Mouse (Mus musculus) stomach, embryonic 14.5 days (tissue): ENCODE measurements around the gene Mast4. TPM values are rescaled to one million over a fixed set of nuclear protein-coding genes. Genes with fewer than 3 reads are reported as not detected.

Source experiments
- ATAC-seq: fragments of 200-750 bp; cut with Nextera tagmentation; 2 replicates; pipeline ENCODE4 v1.8.0; 2017; ENCODE audit warnings: low read depth, moderate TSS enrichment; ENCODE audit not compliant: insufficient number of reproducible peaks, insufficient read depth, low FRiP score
- H3K27ac ChIP-seq: fragments of 300-500 bp; sonication (generic); 2 replicates; pipeline ENCODE4 v1.5.1; 2014; ENCODE audit warnings: mild to moderate bottlenecking, low read length, moderate library complexity, mixed read lengths
- H3K27me3 ChIP-seq: fragments of 300-500 bp; sonication (generic); 2 replicates; pipeline ENCODE4 v1.6.1; 2014; ENCODE audit warnings: low read length, control low read depth, mixed read lengths; ENCODE audit not compliant: control insufficient read depth, insufficient read depth
- H3K36me3 ChIP-seq: fragments of 300-500 bp; sonication (generic); 2 replicates; pipeline ENCODE4 v1.6.1; 2014; ENCODE audit warnings: mild to moderate bottlenecking, control low read depth, low read length, moderate library complexity, mixed read lengths; ENCODE audit not compliant: control insufficient read depth, insufficient read depth
- H3K4me1 ChIP-seq: fragments of 300-500 bp; sonication (generic); 2 replicates; pipeline ENCODE4 v1.6.1; 2014; ENCODE audit warnings: low read length, control low read depth, mixed read lengths; ENCODE audit not compliant: control insufficient read depth, insufficient read depth
- H3K4me2 ChIP-seq: fragments of 300-500 bp; sonication (generic); replicated peaks from 2 replicates; pipeline ENCODE4 v1.6.1; 2014; ENCODE audit warnings: low read depth, low read length, control low read depth
- H3K4me3 ChIP-seq: fragments of 300-500 bp; sonication (generic); 2 replicates; pipeline ENCODE4 v1.5.1; 2014; ENCODE audit warnings: low read depth, low read length, control low read depth
- H3K9ac ChIP-seq: fragments of 300-500 bp; sonication (generic); replicated peaks from 2 replicates; pipeline ENCODE4 v1.6.1; 2014; ENCODE audit warnings: low read depth, mild to moderate bottlenecking, control low read depth, low read length, moderate library complexity, mixed read lengths
- H3K9me3 ChIP-seq: fragments of 300-500 bp; sonication (generic); 2 replicates; pipeline ENCODE4 v1.6.1; 2016; ENCODE audit warnings: low read depth, low read length, control low read depth; ENCODE audit not compliant: control insufficient read depth
- WGBS: fragments of 180-500 bp; shearing (Covaris S2); extraction: QIAGEN DNeasy Blood & Tissue Kit; methylation state at CpG from one replicate; pipeline ENCODE4 v1.1.7; 2014; 5-methylcytosine and 5-hydroxymethylcytosine counted together
- polyA plus RNA-seq: library from polyadenylated mRNA; unstranded; fragments of >200 nt; fragmentation: Nextera tagmentation; extraction: Ambion mirVana; gene quantifications from 2 replicates; pipeline ENCODE4 v1.2.1, GENCODE M21; 2014

Mast4 gene
- polyA plus RNA-seq, 1 experiment from 2014 or later = 48.0 TPM

- no peaks in the 10 kb centered on the region for H3K4me1 ChIP-seq
- 83% methylated on average over 9 of the region's 9 CpGs for WGBS
Observed at GRCm38 (mm10) chr13:103206644-103207043, 127.7 kb downstream of the Mast4 start.

GRCm38 (mm10) chr13:103205191-103205590 is 129.1 kb downstream of the Mast4 start:
- Histone ChIP-seq H3K9ac (no peak overlapping the region), H3K4me1 (no peaks in the 10 kb centered on the region; the same call in 1 of the 2 replicates), H3K27ac (no peak overlapping the region), H3K9me3 (no peaks in the 10 kb centered on the region), H3K27me3 (no peaks in the 10 kb centered on the region), H3K36me3 (no peaks in the 10 kb centered on the region), H3K4me3 (no peak overlapping the region), H3K4me2 (no peak overlapping the region)
- ATAC-seq = no peak
- 89% methylated on average over 5 of the region's 5 CpGs for WGBS

More at GRCm38 (mm10) chr13:103206644-103207043, 127.7 kb downstream of the Mast4 start:
- Histone ChIP-seq H3K9ac (no peak overlapping the region), H3K4me2 (no peak overlapping the region), H3K9me3 (no peaks in the 10 kb centered on the region), H3K36me3 (no peaks in the 10 kb centered on the region), H3K27ac (no peak overlapping the region), H3K4me3 (no peak overlapping the region), H3K27me3 (no peaks in the 10 kb centered on the region)
- no peak for ATAC-seq

- H3K27ac ChIP-seq = no peak overlapping the region
- 58% methylated on average over 1 of the region's 1 CpGs for WGBS
- H3K36me3 ChIP-seq = no peaks in the 10 kb centered on the region
- no peaks in the 10 kb centered on the region for H3K9me3 ChIP-seq
- no peak overlapping the region for H3K4me3 ChIP-seq
- no peak overlapping the region for H3K4me2 ChIP-seq
- no peaks in the 10 kb centered on the region for H3K27me3 ChIP-seq
- H3K9ac ChIP-seq = no peak overlapping the region
- no peak for ATAC-seq
- H3K4me1 ChIP-seq = no peaks in the 10 kb centered on the region; the same call in 1 of the 2 replicates
Observed at GRCm38 (mm10) chr13:103203376-103203895, 130.9 kb downstream of the Mast4 start.

GRCm38 (mm10) chr13:103201016-103201760 is 133.1 kb downstream of the Mast4 start:
- Histone ChIP-seq H3K4me3 (no peak overlapping the region), H3K4me2 (no peak overlapping the region), H3K9me3 (no peaks in the 10 kb centered on the region), H3K27me3 (no peaks in the 10 kb centered on the region), H3K27ac (no peak overlapping the region), H3K36me3 (no peaks in the 10 kb centered on the region), H3K4me1 (no peaks in the 10 kb centered on the region; the same call in 1 of the 2 replicates), H3K9ac (no peak overlapping the region)
- 69% methylated on average over 10 of the region's 10 CpGs for WGBS
- no peak for ATAC-seq

- ATAC-seq = no peak
- no peaks in the 10 kb centered on the region for H3K36me3 ChIP-seq
- WGBS = 34% methylated on average over 2 of the region's 2 CpGs
- H3K9me3 ChIP-seq = no peaks in the 10 kb centered on the region
- H3K4me1 ChIP-seq = no peaks in the 10 kb centered on the region; the same call in 1 of the 2 replicates
- no peaks in the 10 kb centered on the region for H3K27me3 ChIP-seq
- no peak overlapping the region for H3K27ac ChIP-seq
- H3K4me3 ChIP-seq = no peak overlapping the region
- no peak overlapping the region for H3K4me2 ChIP-seq
- no peak overlapping the region for H3K9ac ChIP-seq
Observed at GRCm38 (mm10) chr13:103199823-103200660, 134.3 kb downstream of the Mast4 start.

GRCm38 (mm10) chr13:103198210-103198940 is 135.9 kb downstream of the Mast4 start:
- H3K36me3 ChIP-seq = no peaks in the 10 kb centered on the region
- no peaks in the 10 kb centered on the region; the same call in 1 of the 2 replicates for H3K4me1 ChIP-seq
- H3K9ac ChIP-seq = no peak overlapping the region
- no peak overlapping the region for H3K27ac ChIP-seq
- H3K9me3 ChIP-seq = no peaks in the 10 kb centered on the region
- 88% methylated on average over 9 of the region's 9 CpGs for WGBS
- no peak for ATAC-seq
- no peaks in the 10 kb centered on the region for H3K27me3 ChIP-seq
- no peak overlapping the region for H3K4me2 ChIP-seq
- H3K4me3 ChIP-seq = no peak overlapping the region

- Histone ChIP-seq H3K9ac (no peak overlapping the region), H3K4me2 (no peak overlapping the region), H3K36me3 (no peaks in the 10 kb centered on the region), H3K4me1 (no peaks in the 10 kb centered on the region; the same call in 1 of the 2 replicates), H3K27me3 (no peaks in the 10 kb centered on the region), H3K27ac (no peak overlapping the region), H3K9me3 (no peaks in the 10 kb centered on the region), H3K4me3 (no peak overlapping the region)
- 52% methylated on average over 5 of the region's 5 CpGs for WGBS
- ATAC-seq = no peak
Observed at GRCm38 (mm10) chr13:103196307-103196706, 138.0 kb downstream of the Mast4 start.

- no peaks in the 10 kb centered on the region for H3K27me3 ChIP-seq
- WGBS = 74% methylated on average over 3 of the region's 3 CpGs
- H3K4me2 ChIP-seq = no peak overlapping the region
- H3K9ac ChIP-seq = no peak overlapping the region
- no peak overlapping the region for H3K27ac ChIP-seq
- ATAC-seq = no peak
- no peak overlapping the region for H3K4me3 ChIP-seq
- H3K9me3 ChIP-seq = no peaks in the 10 kb centered on the region
- no peaks in the 10 kb centered on the region for H3K36me3 ChIP-seq
- H3K4me1 ChIP-seq = no peaks in the 10 kb centered on the region; the same call in 1 of the 2 replicates
Observed at GRCm38 (mm10) chr13:103195847-103196246, 138.4 kb downstream of the Mast4 start.
